Mouse (Mus musculus): ENCODE measurements around the gene Pcca. TPM values are rescaled to one million over a fixed set of nuclear protein-coding genes. Genes with fewer than 3 reads are reported as not detected.

Gene Pcca
- polyA plus RNA-seq, 1 experiment = 10.3 TPM

DNA sequence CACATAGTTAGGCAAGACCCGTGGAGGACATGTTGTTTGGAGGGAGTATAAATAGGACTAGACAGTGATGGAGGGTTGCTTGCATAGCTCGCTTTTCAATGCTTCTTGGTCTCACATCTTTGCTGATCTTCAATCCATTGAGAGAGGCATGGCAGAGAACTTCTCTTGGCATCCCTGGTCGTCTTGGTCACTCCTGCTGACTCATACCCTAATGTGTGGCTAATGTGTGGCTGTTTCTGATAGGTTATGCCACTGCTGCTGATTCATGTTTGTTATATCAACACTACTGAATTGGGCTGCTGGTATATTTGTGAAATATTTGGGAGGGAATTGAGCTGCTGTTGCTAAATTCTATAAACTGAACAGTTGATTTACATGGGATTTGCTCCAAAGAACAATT is 299.5 kb downstream of the Pcca start:
- no peaks in the 10 kb centered on the region for H3K27me3 ChIP-seq (ENCODE audit: control insufficient read depth, insufficient read depth, insufficient read length)
- H3K79me2 ChIP-seq (ENCODE audit: control insufficient read depth, insufficient read depth) = no peaks in the 10 kb centered on the region
- no peaks in the 10 kb centered on the region for H3K79me3 ChIP-seq (ENCODE audit: low read depth)
- no peaks in the 10 kb centered on the region for H3K36me3 ChIP-seq (ENCODE audit: control insufficient read depth, insufficient read depth)
- H3ac ChIP-seq (ENCODE audit: control insufficient read depth, insufficient read length, low read depth) = no peak overlapping the region
- TF ChIP-seq MYOD1 (IDR thresholded peaks at IDR 0.05; ENCODE audit: control insufficient read depth, insufficient read length, low read depth) = no peak
- TF ChIP-seq CEBPB (IDR thresholded peaks at IDR 0.05; ENCODE audit: low read depth) = no peak
- TF ChIP-seq CTCF (IDR thresholded peaks at IDR 0.05; ENCODE audit: control insufficient read depth, insufficient read depth, insufficient read length) = no peak
- no peak for TF ChIP-seq MYOG (IDR thresholded peaks at IDR 0.05; ENCODE audit: control insufficient read depth, extremely low read depth, insufficient read length)
- no peak for TF ChIP-seq FOSL1 (IDR thresholded peaks at IDR 0.05; ENCODE audit: insufficient read depth, low read length, poor library complexity, severe bottlenecking)
- no peak for TF ChIP-seq USF1 (IDR thresholded peaks at IDR 0.05; ENCODE audit: low read depth)
- no peak for TF ChIP-seq MAX (IDR thresholded peaks at IDR 0.05)
- H3K4me3 ChIP-seq (ENCODE audit: insufficient read depth, poor library complexity, severe bottlenecking) = no peak overlapping the region

DNA sequence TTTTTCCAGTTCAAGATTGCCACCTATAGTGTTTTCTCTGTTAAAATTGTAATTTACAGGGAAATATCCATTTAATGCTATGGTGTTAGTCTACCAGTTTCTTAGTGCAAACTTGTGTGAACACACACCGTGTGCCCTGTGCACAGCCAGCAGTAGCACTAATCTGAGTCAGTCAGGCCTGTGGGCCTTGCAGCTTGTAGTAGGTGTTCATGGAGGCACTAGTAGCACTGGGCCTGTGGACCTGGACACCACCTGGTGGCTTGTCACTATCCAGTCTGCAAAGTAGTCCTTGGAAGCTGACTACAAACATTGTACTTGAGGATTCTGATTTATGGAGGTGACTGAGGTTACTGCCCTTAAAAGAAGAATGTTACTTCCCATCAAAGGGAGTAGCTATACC is 300.6 kb downstream of the Pcca start:
- no peaks in the 10 kb centered on the region for H3K27me3 ChIP-seq (ENCODE audit: control insufficient read depth, insufficient read depth, insufficient read length)
- TF ChIP-seq CEBPB (IDR thresholded peaks at IDR 0.05; ENCODE audit: low read depth) (no peak), MYOD1 (IDR thresholded peaks at IDR 0.05; ENCODE audit: control insufficient read depth, insufficient read length, low read depth) (no peak), MAX (IDR thresholded peaks at IDR 0.05) (no peak), FOSL1 (IDR thresholded peaks at IDR 0.05; ENCODE audit: insufficient read depth, low read length, poor library complexity, severe bottlenecking) (no peak), USF1 (IDR thresholded peaks at IDR 0.05; ENCODE audit: low read depth) (no peak), CTCF (IDR thresholded peaks at IDR 0.05; ENCODE audit: control insufficient read depth, insufficient read depth, insufficient read length) (no peak), MYOG (IDR thresholded peaks at IDR 0.05; ENCODE audit: control insufficient read depth, extremely low read depth, insufficient read length) (no peak)
- no peaks in the 10 kb centered on the region for H3K79me3 ChIP-seq (ENCODE audit: low read depth)
- no peak overlapping the region for H3ac ChIP-seq (ENCODE audit: control insufficient read depth, insufficient read length, low read depth)
- no peak overlapping the region for H3K4me3 ChIP-seq (ENCODE audit: insufficient read depth, poor library complexity, severe bottlenecking)
- no peaks in the 10 kb centered on the region for H3K79me2 ChIP-seq (ENCODE audit: control insufficient read depth, insufficient read depth)
- H3K36me3 ChIP-seq (ENCODE audit: control insufficient read depth, insufficient read depth) = no peaks in the 10 kb centered on the region

DNA sequence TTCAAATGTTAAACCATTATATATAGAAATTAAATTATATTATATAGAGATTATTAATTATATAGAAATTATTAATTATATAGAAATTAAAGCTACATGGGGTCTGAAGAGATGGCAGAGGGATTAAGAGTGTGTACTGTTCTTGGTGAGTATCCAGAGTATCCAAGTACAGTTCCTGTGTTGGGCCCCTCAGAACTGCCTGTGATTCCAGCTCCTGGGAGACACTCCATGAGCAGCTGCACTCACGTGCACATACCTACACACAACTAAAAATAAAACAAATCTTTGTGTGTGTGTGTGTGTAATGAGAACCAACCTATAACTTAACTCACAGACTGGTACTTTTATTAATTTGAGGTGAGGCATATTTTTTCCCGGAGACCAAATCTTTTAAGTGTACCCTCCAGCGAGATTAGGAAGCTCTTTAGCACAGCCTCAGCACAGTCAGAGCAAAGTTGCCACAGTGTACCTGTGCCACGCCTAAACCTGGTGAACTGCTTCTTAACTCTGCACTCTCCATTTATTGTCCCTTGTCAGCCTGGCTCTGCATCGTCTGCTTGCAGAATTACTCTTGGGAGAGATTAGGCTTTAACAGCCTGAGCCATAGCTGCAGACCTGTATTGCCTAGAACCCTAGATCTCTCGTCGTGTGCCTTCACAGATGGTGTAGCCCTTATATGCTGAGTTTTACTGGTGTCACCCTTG is 301.5 kb downstream of the Pcca start:
- H3K27me3 ChIP-seq (ENCODE audit: control insufficient read depth, insufficient read depth, insufficient read length) = no peaks in the 10 kb centered on the region
- no peaks in the 10 kb centered on the region for H3K79me2 ChIP-seq (ENCODE audit: control insufficient read depth, insufficient read depth)
- TF ChIP-seq MYOG (IDR thresholded peaks at IDR 0.05; ENCODE audit: control insufficient read depth, extremely low read depth, insufficient read length) = no peak
- no peak for TF ChIP-seq CEBPB (IDR thresholded peaks at IDR 0.05; ENCODE audit: low read depth)
- no peak for TF ChIP-seq MYOD1 (IDR thresholded peaks at IDR 0.05; ENCODE audit: control insufficient read depth, insufficient read length, low read depth)
- TF ChIP-seq USF1 (IDR thresholded peaks at IDR 0.05; ENCODE audit: low read depth) = no peak
- no peak for TF ChIP-seq MAX (IDR thresholded peaks at IDR 0.05)
- TF ChIP-seq FOSL1 (IDR thresholded peaks at IDR 0.05; ENCODE audit: insufficient read depth, low read length, poor library complexity, severe bottlenecking) = no peak
- no peak for TF ChIP-seq CTCF (IDR thresholded peaks at IDR 0.05; ENCODE audit: control insufficient read depth, insufficient read depth, insufficient read length)

DNA sequence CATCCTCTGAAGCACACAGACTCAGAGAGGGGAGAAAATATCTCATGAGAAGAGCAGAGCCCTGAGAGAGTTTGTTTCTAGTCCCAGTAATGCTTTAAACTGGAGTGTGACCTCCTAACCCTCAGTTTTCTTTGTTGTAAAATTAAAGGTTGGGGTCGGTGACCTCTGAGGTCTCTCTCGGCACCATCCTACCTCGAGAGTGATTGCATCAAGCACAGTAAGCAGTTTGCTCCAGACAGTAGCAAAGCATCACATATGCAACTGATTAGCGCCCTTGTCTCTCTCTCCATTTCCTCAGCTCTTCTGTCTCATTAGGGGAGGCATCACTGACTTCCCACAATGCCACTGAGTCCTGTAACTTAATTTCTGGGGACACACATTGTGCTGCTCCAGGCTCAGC is 302.1 kb downstream of the Pcca start:
- TF ChIP-seq MYOD1 (IDR thresholded peaks at IDR 0.05; ENCODE audit: control insufficient read depth, insufficient read length, low read depth) (no peak), MYOG (IDR thresholded peaks at IDR 0.05; ENCODE audit: control insufficient read depth, extremely low read depth, insufficient read length) (no peak), FOSL1 (IDR thresholded peaks at IDR 0.05; ENCODE audit: insufficient read depth, low read length, poor library complexity, severe bottlenecking) (no peak), MAX (IDR thresholded peaks at IDR 0.05) (no peak), CTCF (IDR thresholded peaks at IDR 0.05; ENCODE audit: control insufficient read depth, insufficient read depth, insufficient read length) (no peak), CEBPB (IDR thresholded peaks at IDR 0.05; ENCODE audit: low read depth) (no peak)
- H3K27me3 ChIP-seq (ENCODE audit: control insufficient read depth, insufficient read depth, insufficient read length) = no peaks in the 10 kb centered on the region

More for the DNA sequence above, 301.5 kb downstream of the Pcca start:
- no peaks in the 10 kb centered on the region for H3K36me3 ChIP-seq (ENCODE audit: control insufficient read depth, insufficient read depth)
- no peak overlapping the region for H3ac ChIP-seq (ENCODE audit: control insufficient read depth, insufficient read length, low read depth)
- no peaks in the 10 kb centered on the region for H3K79me3 ChIP-seq (ENCODE audit: low read depth)
- H3K4me3 ChIP-seq (ENCODE audit: insufficient read depth, poor library complexity, severe bottlenecking) = no peak overlapping the region

DNA sequence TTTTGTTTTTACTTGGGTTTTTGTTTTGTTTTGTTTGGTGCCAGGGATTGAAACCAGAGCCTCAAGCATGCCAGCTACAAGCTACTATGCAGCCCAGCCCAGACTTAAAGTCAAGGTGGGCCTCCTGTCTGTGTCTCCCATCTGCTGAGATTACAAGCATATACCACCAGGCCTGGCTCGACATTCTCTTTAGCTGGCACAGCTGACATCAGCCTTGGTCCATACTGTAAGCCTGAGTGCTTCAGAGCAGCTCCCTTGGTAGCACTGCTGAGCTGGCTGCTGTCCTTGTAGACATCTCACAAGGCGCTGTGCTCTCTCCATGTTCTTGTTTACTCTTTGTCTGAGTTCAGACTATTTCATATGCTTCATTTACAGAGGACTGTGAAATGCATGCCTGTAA is 302.9 kb downstream of the Pcca start:
- TF ChIP-seq MAX (IDR thresholded peaks at IDR 0.05) = no peak
- no peak for TF ChIP-seq USF1 (IDR thresholded peaks at IDR 0.05; ENCODE audit: low read depth)
- TF ChIP-seq CTCF (IDR thresholded peaks at IDR 0.05; ENCODE audit: control insufficient read depth, insufficient read depth, insufficient read length) = no peak
- no peak for TF ChIP-seq CEBPB (IDR thresholded peaks at IDR 0.05; ENCODE audit: low read depth)
- no peak for TF ChIP-seq MYOD1 (IDR thresholded peaks at IDR 0.05; ENCODE audit: control insufficient read depth, insufficient read length, low read depth)
- no peak for TF ChIP-seq MYOG (IDR thresholded peaks at IDR 0.05; ENCODE audit: control insufficient read depth, extremely low read depth, insufficient read length)
- no peak for TF ChIP-seq FOSL1 (IDR thresholded peaks at IDR 0.05; ENCODE audit: insufficient read depth, low read length, poor library complexity, severe bottlenecking)
- H3K79me2 ChIP-seq (ENCODE audit: control insufficient read depth, insufficient read depth) = no peaks in the 10 kb centered on the region
- no peaks in the 10 kb centered on the region for H3K79me3 ChIP-seq (ENCODE audit: low read depth)
- H3K4me3 ChIP-seq (ENCODE audit: insufficient read depth, poor library complexity, severe bottlenecking) = no peak overlapping the region
- H3K27me3 ChIP-seq (ENCODE audit: control insufficient read depth, insufficient read depth, insufficient read length) = no peaks in the 10 kb centered on the region
- H3ac ChIP-seq (ENCODE audit: control insufficient read depth, insufficient read length, low read depth) = no peak overlapping the region
- no peaks in the 10 kb centered on the region for H3K36me3 ChIP-seq (ENCODE audit: control insufficient read depth, insufficient read depth)

More for the DNA sequence above, 302.1 kb downstream of the Pcca start:
- Histone ChIP-seq H3K4me3 (ENCODE audit: insufficient read depth, poor library complexity, severe bottlenecking) (no peak overlapping the region), H3K36me3 (ENCODE audit: control insufficient read depth, insufficient read depth) (no peaks in the 10 kb centered on the region), H3K79me3 (ENCODE audit: low read depth) (no peaks in the 10 kb centered on the region), H3K79me2 (ENCODE audit: control insufficient read depth, insufficient read depth) (no peaks in the 10 kb centered on the region), H3ac (ENCODE audit: control insufficient read depth, insufficient read length, low read depth) (no peak overlapping the region)

Data from C2C12 (cell line).